Mouse (Mus musculus) heart, embryonic 15.5 days (tissue): ENCODE measurements at regions not wholly inside any gene's neighbourhood (a gene's known extent, or its start where the extent isn't known, plus 50 kb on each side); places are given as distances from the start of the nearest gene placed in this dataset.

ENCODE experiments used
- ATAC-seq: fragments of 200-750 bp; cut with Nextera tagmentation; replicated peaks from 2 replicates; pipeline ENCODE4 v1.8.0; 2017; ENCODE audit warnings: low read depth, moderate TSS enrichment; ENCODE audit not compliant: insufficient number of reproducible peaks, insufficient read depth, low FRiP score
- H3K27ac ChIP-seq: fragments of 300-500 bp; sonication (generic); 2 replicates; pipeline ENCODE4 v1.5.1; 2015; ENCODE audit warnings: mild to moderate bottlenecking, inconsistent platforms
- H3K27me3 ChIP-seq: fragments of 300-500 bp; sonication (generic); 2 replicates; pipeline ENCODE4 v1.6.1; 2015; ENCODE audit warnings: inconsistent platforms
- H3K36me3 ChIP-seq: fragments of 300-500 bp; sonication (generic); 2 replicates; pipeline ENCODE4 v1.6.1; 2015; ENCODE audit warnings: mild to moderate bottlenecking, inconsistent platforms
- H3K4me1 ChIP-seq: fragments of 300-500 bp; sonication (generic); replicated peaks from 2 replicates; pipeline ENCODE4 v1.6.1; 2015; ENCODE audit warnings: inconsistent platforms
- H3K4me2 ChIP-seq: fragments of 300-500 bp; sonication (generic); 2 replicates; pipeline ENCODE4 v1.6.1; 2015; ENCODE audit warnings: inconsistent platforms, mild to moderate bottlenecking, moderate library complexity
- H3K4me3 ChIP-seq: fragments of 300-500 bp; sonication (generic); 2 replicates; pipeline ENCODE4 v1.5.1; 2015; ENCODE audit warnings: mild to moderate bottlenecking, inconsistent platforms
- H3K9ac ChIP-seq: fragments of 300-500 bp; sonication (generic); 2 replicates; pipeline ENCODE4 v1.6.1; 2015; ENCODE audit warnings: mild to moderate bottlenecking, inconsistent platforms
- H3K9me3 ChIP-seq: fragments of 300-500 bp; sonication (generic); replicated peaks from 2 replicates; pipeline ENCODE4 v1.6.1; 2016; ENCODE audit warnings: inconsistent platforms
- WGBS: fragments of 180-500 bp; shearing (Covaris S2); methylation state at CpG from one replicate; pipeline ENCODE4 v1.1.7; 2015; ENCODE audit warnings: mixed read lengths; 5-methylcytosine and 5-hydroxymethylcytosine counted together

DNA sequence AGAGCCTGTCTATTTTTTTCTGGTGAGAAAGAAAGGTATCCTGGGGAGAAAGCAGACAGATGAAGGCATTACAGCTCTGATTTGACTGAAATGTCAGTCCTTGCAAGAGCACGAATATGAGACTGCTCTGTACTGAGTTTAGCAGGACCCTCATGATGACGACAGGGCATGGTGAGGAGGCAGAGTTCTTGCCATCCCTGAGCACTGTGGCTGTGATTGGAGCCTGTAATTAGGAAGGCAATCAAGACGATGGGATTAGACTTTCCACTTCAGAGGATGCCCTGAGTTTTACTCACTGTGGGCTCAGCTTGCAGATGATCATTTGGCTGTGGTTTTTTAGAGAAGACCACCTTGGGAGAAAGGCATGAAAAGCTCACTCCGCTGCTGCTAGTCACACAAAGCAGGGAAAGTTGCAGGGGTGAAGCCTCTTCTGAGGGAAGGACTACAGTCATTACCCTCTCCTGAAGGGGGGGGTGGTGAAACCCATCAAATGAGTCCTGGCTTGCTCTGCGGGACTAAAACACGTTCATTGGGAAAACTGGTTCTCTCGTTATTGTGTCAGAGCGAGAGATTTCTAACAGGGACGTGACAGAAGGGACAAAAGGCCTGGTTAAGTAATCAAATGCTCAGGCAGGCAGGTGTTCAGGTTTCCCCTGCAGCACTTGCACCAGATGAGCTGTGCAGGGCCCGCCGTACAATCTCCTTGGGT lies 132.9 kb upstream of the Fam241a start:
- H3K9ac ChIP-seq: no peak overlapping the region
- H3K4me2 ChIP-seq: no peak overlapping the region
- 60% methylated on average over 11 of the region's 11 CpGs for WGBS
- H3K4me3 ChIP-seq: no peak overlapping the region
- no peak for ATAC-seq
- no peak overlapping the region for H3K27ac ChIP-seq
- no peaks in the 10 kb centered on the region for H3K9me3 ChIP-seq
- H3K27me3 ChIP-seq: no peaks in the 10 kb centered on the region
- peaks cover 6% of the 10 kb centered on the region for H3K4me1 ChIP-seq
- H3K36me3 ChIP-seq: no peaks in the 10 kb centered on the region

DNA sequence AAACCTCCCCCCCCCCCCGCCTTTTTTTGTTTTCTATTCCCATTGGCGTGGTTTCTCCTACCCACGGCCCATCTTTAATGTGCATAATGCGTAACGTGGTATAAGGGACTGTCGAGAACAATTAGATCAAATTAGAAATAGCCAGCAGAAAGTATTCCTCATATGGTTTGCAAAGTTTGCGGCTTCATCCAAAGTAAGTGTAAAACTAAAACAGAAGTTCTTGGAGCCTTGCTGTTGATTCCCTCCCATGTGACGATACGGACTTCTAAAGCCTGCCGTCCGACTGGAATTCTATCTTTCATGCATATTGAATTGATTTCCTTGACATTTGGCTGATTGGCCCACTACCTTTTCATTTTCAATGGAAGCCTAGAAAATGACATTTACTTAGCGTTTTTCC lies 128.7 kb upstream of the Fam241a start:
- Histone ChIP-seq H3K27ac (no peak overlapping the region), H3K9ac (no peak overlapping the region), H3K27me3 (no peaks in the 10 kb centered on the region), H3K4me2 (no peak overlapping the region), H3K4me1 (peaks cover 6% of the 10 kb centered on the region), H3K36me3 (no peaks in the 10 kb centered on the region), H3K4me3 (no peak overlapping the region), H3K9me3 (no peaks in the 10 kb centered on the region)
- WGBS: 91% methylated on average over 12 of the region's 12 CpGs
- no peak for ATAC-seq

DNA sequence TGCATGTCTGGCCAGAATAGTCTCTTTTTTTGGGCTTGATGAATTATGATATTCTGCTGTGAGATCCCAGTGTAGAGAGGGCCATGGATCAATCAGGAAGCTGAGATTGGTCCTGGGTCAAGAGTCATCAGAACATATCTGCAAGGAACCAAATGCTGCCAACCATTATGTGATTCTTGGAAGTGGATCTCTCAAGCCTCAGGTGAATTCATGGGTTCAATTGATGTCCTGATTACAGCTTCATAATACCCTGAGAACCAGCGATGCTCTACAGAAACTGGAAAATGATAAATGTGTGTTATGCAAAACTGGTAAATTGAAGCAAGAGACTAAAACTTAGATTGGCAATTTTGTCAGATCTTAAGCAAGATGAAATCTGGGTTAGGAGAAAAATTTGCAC lies 118.8 kb upstream of the Fam241a start:
- no peaks in the 10 kb centered on the region for H3K36me3 ChIP-seq
- no peak for ATAC-seq
- WGBS: 88% methylated on average over 1 of the region's 1 CpGs
- H3K9ac ChIP-seq: no peak overlapping the region
- no peak overlapping the region for H3K4me3 ChIP-seq
- H3K27me3 ChIP-seq: no peaks in the 10 kb centered on the region
- H3K4me2 ChIP-seq: no peak overlapping the region
- H3K4me1 ChIP-seq: no peaks in the 10 kb centered on the region
- H3K9me3 ChIP-seq: no peaks in the 10 kb centered on the region
- no peak overlapping the region for H3K27ac ChIP-seq

DNA sequence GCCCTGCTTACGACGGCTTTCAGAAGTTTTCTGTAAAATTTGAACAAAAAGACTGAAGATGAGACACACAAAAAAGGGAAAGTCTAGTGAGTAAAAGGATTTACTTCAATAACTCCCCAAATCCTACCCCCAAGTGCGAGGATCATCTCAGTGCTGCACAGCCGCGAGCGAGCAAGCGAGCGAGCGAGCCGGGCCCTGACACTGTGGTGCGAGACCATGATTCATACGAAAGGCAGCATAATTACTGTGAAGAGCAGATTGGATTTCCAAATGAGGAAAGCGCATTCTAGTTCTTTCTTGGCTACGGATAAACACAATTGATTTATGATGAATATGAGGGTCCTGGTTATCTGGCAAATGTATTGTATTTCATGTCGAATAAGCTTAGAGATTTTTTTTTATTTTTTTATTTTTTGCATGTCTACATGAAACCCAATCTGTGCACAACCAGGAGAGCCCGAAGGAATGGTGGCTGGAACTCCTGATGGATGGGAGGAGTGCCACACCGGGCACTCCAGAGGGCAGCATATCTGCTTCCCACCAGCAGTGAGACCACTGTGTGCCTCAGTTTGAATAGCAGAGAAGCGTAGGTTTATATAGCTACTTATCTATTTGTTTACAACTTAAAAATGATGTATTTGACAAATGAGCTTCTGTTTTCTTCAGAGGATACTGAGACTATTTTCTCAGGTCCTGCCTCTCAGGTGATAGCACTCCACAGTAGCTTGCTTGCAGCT lies 106.9 kb upstream of the Fam241a start:
- Histone ChIP-seq H3K4me1 (no peaks in the 10 kb centered on the region), H3K36me3 (no peaks in the 10 kb centered on the region), H3K9ac (no peak overlapping the region), H3K4me2 (no peak overlapping the region), H3K9me3 (no peaks in the 10 kb centered on the region), H3K27me3 (no peaks in the 10 kb centered on the region), H3K27ac (no peak overlapping the region), H3K4me3 (no peak overlapping the region)
- no peak for ATAC-seq
- WGBS: 76% methylated on average over 18 of the region's 18 CpGs

DNA sequence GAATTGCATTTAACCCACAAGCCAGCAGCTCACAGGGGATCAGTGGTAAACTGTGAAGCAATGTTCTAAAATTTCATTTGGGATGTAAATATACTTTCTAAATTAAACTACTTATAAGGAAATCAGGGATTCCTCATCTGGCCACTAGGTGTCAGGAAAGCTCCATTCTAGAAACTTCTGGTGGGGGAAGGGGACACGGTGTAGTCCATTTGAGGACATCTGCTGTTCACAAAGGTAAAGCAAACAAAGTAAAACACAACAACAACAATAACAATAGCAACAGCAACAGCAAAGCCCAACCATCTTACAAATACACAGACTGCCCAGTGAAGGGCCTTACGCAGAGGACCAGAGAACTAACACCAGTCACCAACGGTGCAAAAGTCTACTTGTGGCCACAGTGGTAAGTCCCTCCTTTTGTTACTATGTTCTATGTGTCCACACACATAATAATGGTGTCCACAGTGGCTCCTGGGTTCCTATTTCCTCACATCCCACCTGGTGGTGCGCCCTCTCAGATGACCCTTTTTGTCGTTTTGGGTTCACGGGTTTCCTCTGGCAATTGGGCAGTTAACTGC lies 105.9 kb upstream of the Fam241a start:
- no peaks in the 10 kb centered on the region for H3K36me3 ChIP-seq
- ATAC-seq: no peak
- H3K4me1 ChIP-seq: no peaks in the 10 kb centered on the region
- H3K9ac ChIP-seq: no peak overlapping the region
- H3K27me3 ChIP-seq: no peaks in the 10 kb centered on the region
- no peak overlapping the region for H3K27ac ChIP-seq
- 77% methylated on average over 6 of the region's 6 CpGs for WGBS
- no peaks in the 10 kb centered on the region for H3K9me3 ChIP-seq
- no peak overlapping the region for H3K4me2 ChIP-seq
- no peak overlapping the region for H3K4me3 ChIP-seq

DNA sequence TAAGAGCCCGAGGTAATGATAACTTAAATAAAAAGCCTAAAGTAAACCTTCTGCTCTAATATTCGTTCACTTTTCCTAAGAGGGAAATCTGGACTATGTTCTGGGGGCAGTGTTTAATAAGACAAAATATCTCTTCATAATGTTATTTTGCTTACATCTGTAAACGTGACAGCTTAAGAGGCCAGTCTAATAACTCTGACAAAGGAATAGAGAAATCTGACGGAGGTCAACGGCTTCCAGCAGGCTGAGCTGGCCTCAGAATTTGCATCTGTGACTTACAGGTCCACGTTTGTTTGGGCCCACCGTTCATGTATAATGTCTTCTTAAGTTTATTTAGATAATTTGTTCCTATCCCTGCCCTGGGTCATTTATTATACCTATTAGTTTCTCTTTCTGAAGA lies 99.6 kb upstream of the Fam241a start:
- Histone ChIP-seq H3K36me3 (no peaks in the 10 kb centered on the region), H3K27ac (no peak overlapping the region), H3K4me3 (no peak overlapping the region), H3K9me3 (no peaks in the 10 kb centered on the region), H3K4me1 (no peaks in the 10 kb centered on the region), H3K27me3 (no peaks in the 10 kb centered on the region), H3K4me2 (no peak overlapping the region), H3K9ac (no peak overlapping the region)
- 66% methylated on average over 7 of the region's 7 CpGs for WGBS
- no peak for ATAC-seq

DNA sequence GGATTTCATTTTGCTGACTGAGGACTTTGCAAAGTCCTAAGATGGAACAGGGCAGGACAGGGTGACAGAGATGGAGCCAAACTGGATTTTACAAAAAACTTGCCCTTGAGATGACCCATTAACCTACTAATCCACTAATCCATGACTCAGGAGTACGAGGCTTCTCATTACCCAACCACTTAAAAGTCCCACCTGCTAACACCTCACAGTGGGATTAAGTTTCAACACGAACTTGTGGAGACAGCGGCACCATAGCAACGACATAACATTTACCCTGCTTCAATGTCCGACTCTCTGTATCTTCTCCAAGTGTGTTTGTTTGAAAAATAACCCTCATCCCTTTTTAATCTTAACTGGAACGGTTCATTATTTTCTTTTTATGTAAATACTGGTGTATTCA lies 91.5 kb upstream of the Fam241a start:
- WGBS: 48% methylated on average over 6 of the region's 6 CpGs
- no peaks in the 10 kb centered on the region for H3K27me3 ChIP-seq
- H3K27ac ChIP-seq: no peak overlapping the region
- H3K4me1 ChIP-seq: no peaks in the 10 kb centered on the region
- H3K9me3 ChIP-seq: no peaks in the 10 kb centered on the region
- no peak for ATAC-seq
- H3K4me3 ChIP-seq: no peak overlapping the region
- no peak overlapping the region for H3K9ac ChIP-seq
- H3K36me3 ChIP-seq: no peaks in the 10 kb centered on the region
- H3K4me2 ChIP-seq: no peak overlapping the region

DNA sequence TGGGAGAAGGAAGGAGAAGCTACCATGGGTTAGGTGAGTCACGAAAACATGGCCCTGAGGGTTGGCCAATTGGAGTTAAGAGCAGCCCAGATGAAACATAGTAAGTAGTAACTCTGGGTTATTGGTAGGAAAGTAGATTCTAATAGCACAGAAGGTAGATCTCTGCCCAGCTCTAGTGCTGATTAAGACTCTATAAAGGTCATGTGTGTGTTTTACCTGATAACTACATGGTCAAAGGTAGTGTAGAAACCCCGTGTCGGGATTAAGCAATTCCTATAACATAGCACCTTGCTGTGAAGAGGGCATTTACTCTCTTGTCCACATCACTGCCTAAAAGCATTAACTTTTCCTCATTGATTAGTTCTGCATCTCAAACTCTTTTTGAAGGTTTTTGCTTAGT lies 89.0 kb upstream of the Fam241a start:
- 89% methylated on average over 3 of the region's 3 CpGs for WGBS
- no peak overlapping the region for H3K4me3 ChIP-seq
- H3K9me3 ChIP-seq: no peaks in the 10 kb centered on the region
- H3K4me2 ChIP-seq: no peak overlapping the region
- no peaks in the 10 kb centered on the region for H3K27me3 ChIP-seq
- no peak overlapping the region for H3K9ac ChIP-seq
- H3K36me3 ChIP-seq: no peaks in the 10 kb centered on the region
- H3K4me1 ChIP-seq: no peaks in the 10 kb centered on the region
- no peak overlapping the region for H3K27ac ChIP-seq
- no peak for ATAC-seq

DNA sequence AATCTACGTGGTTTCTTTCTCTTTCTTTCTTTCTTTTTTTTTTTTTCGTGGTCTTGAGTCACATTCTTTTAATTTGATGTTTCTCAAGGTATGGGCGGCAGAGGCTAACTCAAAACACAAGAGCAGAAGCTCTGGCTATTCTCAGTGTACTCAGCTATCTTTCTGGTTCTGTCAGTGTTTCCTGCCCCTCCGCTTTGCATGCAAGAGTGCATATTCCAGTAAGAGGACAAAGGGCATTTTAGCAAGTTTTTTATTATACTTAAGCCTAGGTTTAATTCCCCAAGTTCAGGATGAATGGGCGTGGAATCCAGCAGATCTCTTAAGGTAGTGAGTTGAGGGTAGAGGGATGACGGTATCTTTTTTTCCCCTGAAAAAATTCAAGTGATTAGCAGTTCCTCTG lies 81.1 kb upstream of the Fam241a start:
- 47% methylated on average over 6 of the region's 6 CpGs for WGBS
- H3K4me2 ChIP-seq: no peak overlapping the region
- H3K36me3 ChIP-seq: no peaks in the 10 kb centered on the region
- no peaks in the 10 kb centered on the region for H3K27me3 ChIP-seq
- no peak overlapping the region for H3K27ac ChIP-seq
- ATAC-seq: no peak
- H3K4me3 ChIP-seq: no peak overlapping the region
- H3K9ac ChIP-seq: no peak overlapping the region
- H3K9me3 ChIP-seq: no peaks in the 10 kb centered on the region
- no peaks in the 10 kb centered on the region for H3K4me1 ChIP-seq

DNA sequence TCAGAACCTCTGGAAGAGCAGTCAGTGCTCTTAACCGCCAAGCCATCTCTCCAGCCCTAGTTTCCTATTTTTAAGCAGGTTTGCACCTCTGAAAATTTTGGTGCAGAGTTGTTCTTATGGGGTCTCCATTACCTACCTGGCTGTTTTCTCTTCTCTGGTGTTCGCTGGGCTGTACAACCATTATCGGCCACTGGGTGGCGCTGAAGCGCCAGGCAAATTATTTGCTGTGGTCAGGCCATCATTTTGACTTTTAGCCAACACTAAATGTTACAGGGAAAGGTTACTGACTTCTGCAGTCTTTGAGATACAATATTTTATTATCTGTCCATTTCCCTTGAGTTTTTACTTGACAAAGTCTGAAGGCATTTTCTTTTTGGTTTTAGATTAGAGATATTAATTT lies 74.8 kb upstream of the Fam241a start:
- H3K9ac ChIP-seq: no peak overlapping the region
- ATAC-seq: no peak
- H3K27ac ChIP-seq: no peak overlapping the region
- no peak overlapping the region for H3K4me2 ChIP-seq
- H3K36me3 ChIP-seq: no peaks in the 10 kb centered on the region
- no peaks in the 10 kb centered on the region for H3K9me3 ChIP-seq
- H3K4me1 ChIP-seq: no peaks in the 10 kb centered on the region
- H3K27me3 ChIP-seq: no peaks in the 10 kb centered on the region
- H3K4me3 ChIP-seq: no peak overlapping the region
- WGBS: 4% methylated on average over 5 of the region's 5 CpGs

DNA sequence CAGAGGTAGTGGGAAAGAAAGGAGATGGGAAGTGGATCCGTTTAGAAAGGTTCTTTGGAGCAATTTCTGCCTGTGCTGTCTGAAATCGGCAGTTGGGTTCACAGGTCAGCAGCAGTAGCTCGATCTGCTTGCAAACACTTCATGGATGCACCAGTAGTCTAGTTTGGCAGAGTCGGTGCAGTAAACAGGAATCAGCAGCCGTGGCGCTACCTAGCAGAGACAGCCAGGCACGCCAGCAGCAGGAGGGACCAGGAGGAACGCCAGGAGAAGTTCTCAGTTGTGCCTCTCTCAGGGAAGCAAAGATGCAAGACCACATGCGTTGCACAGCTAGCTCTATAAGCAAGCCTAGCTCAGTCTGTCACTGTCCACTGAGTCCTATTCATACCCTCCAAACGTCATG lies 71.0 kb upstream of the Fam241a start:
- Histone ChIP-seq H3K4me3 (no peak overlapping the region), H3K9ac (no peak overlapping the region), H3K36me3 (no peaks in the 10 kb centered on the region), H3K4me1 (no peaks in the 10 kb centered on the region), H3K27me3 (no peaks in the 10 kb centered on the region), H3K4me2 (no peak overlapping the region), H3K9me3 (no peaks in the 10 kb centered on the region), H3K27ac (no peak overlapping the region)
- no peak for ATAC-seq
- 70% methylated on average over 10 of the region's 10 CpGs for WGBS

DNA sequence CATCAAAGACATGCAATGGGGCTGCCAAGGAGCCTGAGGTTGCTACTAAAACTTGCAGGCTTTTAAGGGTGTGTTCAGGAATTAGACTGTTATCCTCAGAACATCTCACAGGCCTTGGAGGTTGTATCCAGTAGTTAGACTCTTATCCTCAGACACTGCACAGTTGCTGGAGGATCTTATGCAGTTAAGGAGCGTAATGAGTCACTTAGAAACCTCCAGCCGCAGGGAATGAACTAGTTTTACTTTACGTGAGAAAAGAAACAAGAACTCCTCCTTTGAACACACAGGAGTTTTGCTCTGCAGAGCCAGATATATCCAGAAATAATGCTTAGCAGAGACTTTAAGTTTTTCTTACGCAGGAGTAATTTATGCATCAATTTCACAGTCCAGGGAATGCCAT lies 70.1 kb upstream of the Fam241a start:
- WGBS: 82% methylated on average over 4 of the region's 4 CpGs
- no peak for ATAC-seq
- no peaks in the 10 kb centered on the region for H3K4me1 ChIP-seq
- H3K9ac ChIP-seq: no peak overlapping the region
- no peaks in the 10 kb centered on the region for H3K36me3 ChIP-seq
- no peaks in the 10 kb centered on the region for H3K27me3 ChIP-seq
- no peak overlapping the region for H3K4me2 ChIP-seq
- H3K4me3 ChIP-seq: no peak overlapping the region
- no peaks in the 10 kb centered on the region for H3K9me3 ChIP-seq
- H3K27ac ChIP-seq: no peak overlapping the region
